Mouse (Mus musculus) heart, embryonic 14.5 days (tissue): ENCODE measurements around the gene Elf1. TPM values are rescaled to one million over a fixed set of nuclear protein-coding genes. Genes with fewer than 3 reads are reported as not detected.
"Not testable (repeated sequence)": the region's sequence is repeated elsewhere in the genome, so short reads cannot be mapped to it uniquely, and the experiment has no call there.

Experiments used
- ATAC-seq: fragments of 200-750 bp; cut with Nextera tagmentation; 2 replicates; pipeline ENCODE4 v1.8.0; 2017; ENCODE audit warnings: low read depth, moderate TSS enrichment; ENCODE audit not compliant: insufficient number of reproducible peaks, insufficient read depth, low FRiP score
- H3K27ac ChIP-seq, 2 experiments: fragments of 200-500 bp in 1 of 2; fragments of 300-500 bp in 1 of 2; sonication (generic) in 1 of 2; replicated peaks in 1 of 2; 2 replicates each; pipeline ENCODE4 v1.5.1; 2012 to 2014; ENCODE audit warnings: low read depth in 2 of 2, low read length in 2 of 2, control low read depth in 1 of 2, mild to moderate bottlenecking in 1 of 2, mixed read lengths in 1 of 2; ENCODE audit not compliant: control insufficient read depth in 1 of 2, insufficient read depth in 1 of 2
- H3K27me3 ChIP-seq: fragments of 300-500 bp; sonication (generic); 2 replicates; pipeline ENCODE4 v1.6.1; 2014; ENCODE audit warnings: mild to moderate bottlenecking, low read length, control low read depth; ENCODE audit not compliant: control insufficient read depth, insufficient read depth
- H3K36me3 ChIP-seq: fragments of 300-500 bp; sonication (generic); 2 replicates; pipeline ENCODE4 v1.6.1; 2014; ENCODE audit warnings: mild to moderate bottlenecking, control low read depth, low read length, mixed read lengths; ENCODE audit not compliant: control insufficient read depth, insufficient read depth
- H3K4me1 ChIP-seq, 2 experiments: fragments of 200-500 bp in 1 of 2; fragments of 300-500 bp in 1 of 2; sonication (generic) in 1 of 2; 2 replicates each; pipeline ENCODE4 v1.6.1; 2012 to 2014; ENCODE audit warnings: low read length in 2 of 2, control low read depth in 1 of 2, mixed read lengths in 1 of 2; ENCODE audit not compliant: control insufficient read depth in 2 of 2, insufficient read depth in 2 of 2
- H3K4me2 ChIP-seq: fragments of 300-500 bp; sonication (generic); 2 replicates; pipeline ENCODE4 v1.6.1; 2014; ENCODE audit warnings: mild to moderate bottlenecking, low read length
- H3K4me3 ChIP-seq, 2 experiments: fragments of 200-500 bp in 1 of 2; fragments of 300-500 bp in 1 of 2; sonication (generic) in 1 of 2; 2 replicates each; pipeline ENCODE4 v1.5.1; 2012 to 2014; ENCODE audit warnings: low read length in 2 of 2, mild to moderate bottlenecking in 2 of 2, control low read depth in 1 of 2, low read depth in 1 of 2, moderate library complexity in 1 of 2; ENCODE audit not compliant: control insufficient read depth in 1 of 2, insufficient read depth in 1 of 2
- H3K9ac ChIP-seq: fragments of 300-500 bp; sonication (generic); 2 replicates; pipeline ENCODE4 v1.6.1; 2014; ENCODE audit warnings: mild to moderate bottlenecking, low read length
- H3K9me3 ChIP-seq: fragments of 300-500 bp; sonication (generic); 2 replicates; pipeline ENCODE4 v1.6.1; 2016; ENCODE audit warnings: low read length, control low read depth; ENCODE audit not compliant: control insufficient read depth
- WGBS: fragments of 180-500 bp; shearing (Covaris S2); extraction: QIAGEN DNeasy Blood & Tissue Kit; methylation state at CpG from one replicate; pipeline ENCODE4 v1.1.7; 2014; 5-methylcytosine and 5-hydroxymethylcytosine counted together
- polyA plus RNA-seq: library from polyadenylated mRNA; unstranded; fragments of >200 nt; fragmentation: Nextera tagmentation; extraction: Ambion mirVana; gene quantifications from 2 replicates; pipeline ENCODE4 v1.2.1, GENCODE M21; 2014

The Elf1 gene
- polyA plus RNA-seq, 1 experiment from 2014 or later = 12.0 TPM

DNA sequence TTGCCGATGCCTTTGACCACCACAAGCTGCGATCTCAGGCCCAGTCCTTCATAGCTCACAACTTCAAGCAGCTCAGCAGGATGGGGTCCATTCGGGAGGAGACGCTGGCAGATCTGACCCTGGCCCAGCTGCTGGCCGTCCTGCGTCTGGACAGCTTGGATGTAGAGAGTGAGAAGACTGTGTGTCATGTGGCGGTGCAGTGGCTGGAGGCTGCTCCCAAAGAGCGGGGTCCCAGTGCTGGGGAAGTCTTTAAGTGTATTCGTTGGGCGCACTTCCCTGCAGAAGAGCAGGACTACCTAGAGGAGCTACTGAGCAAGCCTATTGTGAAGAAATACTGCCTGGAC lies 28.4 kb upstream of the Elf1 start:
- not testable (repeated sequence) for H3K27ac ChIP-seq, H3K9ac ChIP-seq, H3K4me1 ChIP-seq, H3K27me3 ChIP-seq, H3K4me2 ChIP-seq, H3K4me3 ChIP-seq, H3K36me3 ChIP-seq, H3K9me3 ChIP-seq
- 96% methylated on average over 7 of the region's 10 CpGs for WGBS
- 0 out of 2 replicates have a peak, but pooled peaks have one; percentile 12 for ATAC-seq

DNA sequence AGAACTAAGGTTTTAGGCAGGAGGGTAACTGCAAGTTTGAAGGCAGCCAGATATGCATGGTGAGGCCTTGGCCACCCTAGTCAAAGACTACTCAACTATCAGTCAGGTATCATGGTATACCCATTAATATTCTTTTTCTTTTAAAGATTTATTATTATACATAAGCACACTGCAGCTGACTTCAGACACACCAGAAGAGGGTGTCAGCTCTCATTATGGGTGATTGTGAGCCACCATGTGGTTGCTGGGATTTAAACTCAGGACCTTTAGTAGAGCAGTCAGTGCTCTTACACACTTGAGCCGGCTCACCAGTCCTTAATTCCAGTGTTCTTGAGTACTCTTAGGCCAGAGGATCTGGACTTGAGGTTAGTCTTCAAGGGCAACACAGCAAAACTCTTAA lies 20.6 kb upstream of the Elf1 start:
- H3K36me3 ChIP-seq = peaks cover 47% of the 10 kb centered on the region
- no peak overlapping the region for H3K9ac ChIP-seq
- 86% methylated on average over 1 of the region's 1 CpGs for WGBS
- H3K4me3 ChIP-seq = no peak overlapping the region
- H3K4me1 ChIP-seq = no peaks in the 10 kb centered on the region
- H3K27ac ChIP-seq = no peak overlapping the region
- H3K27me3 ChIP-seq = no peaks in the 10 kb centered on the region
- no peaks in the 10 kb centered on the region for H3K9me3 ChIP-seq
- ATAC-seq = no peak
- H3K4me2 ChIP-seq = no peak overlapping the region

DNA sequence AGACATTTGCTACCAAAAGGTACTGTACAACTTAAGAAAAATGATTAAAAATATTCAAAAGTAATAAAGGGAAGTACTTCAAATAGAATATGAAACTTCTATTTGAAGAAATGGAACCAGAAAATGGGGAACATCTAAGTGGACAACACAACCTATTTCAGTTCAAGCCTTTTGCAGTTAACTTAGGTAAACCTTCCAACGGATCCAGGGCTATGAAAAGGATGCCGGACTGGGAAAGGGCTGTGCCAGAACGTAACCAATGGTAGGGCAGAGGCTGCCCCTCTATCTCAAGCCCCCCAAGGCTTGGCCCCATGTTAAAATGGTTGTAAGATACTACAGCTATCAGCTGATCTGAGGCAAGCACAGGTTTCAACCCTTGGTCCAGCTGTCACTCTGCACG lies 20.0 kb upstream of the Elf1 start:
- Histone ChIP-seq H3K4me3 (no peak overlapping the region), H3K9me3 (no peaks in the 10 kb centered on the region), H3K9ac (no peak overlapping the region), H3K4me1 (no peaks in the 10 kb centered on the region), H3K27ac (no peak overlapping the region), H3K4me2 (no peak overlapping the region), H3K36me3 (peaks cover 53% of the 10 kb centered on the region), H3K27me3 (no peaks in the 10 kb centered on the region)
- whole genome bisulfite sequencing = 89% methylated on average over 4 of the region's 4 CpGs
- no peak for ATAC-seq

DNA sequence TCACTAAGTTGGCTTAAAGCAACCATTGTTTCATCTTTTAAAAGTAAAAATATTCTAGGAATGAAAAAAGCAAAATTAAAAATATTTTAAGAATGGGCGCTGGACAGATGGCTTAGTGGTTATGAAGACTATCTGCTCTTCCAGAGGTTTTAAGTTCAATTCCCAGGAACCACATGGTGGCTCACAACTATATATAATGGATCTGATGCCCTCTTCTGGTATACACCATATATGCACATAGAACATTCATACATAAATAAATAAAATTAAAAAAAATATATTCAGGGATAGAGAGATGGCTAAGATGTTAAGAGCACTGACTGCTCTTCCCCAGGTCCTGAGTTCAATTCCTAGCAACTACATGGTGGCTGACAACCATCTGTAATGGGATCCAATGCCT lies 15.4 kb upstream of the Elf1 start:
- Histone ChIP-seq H3K36me3 (peaks cover 89% of the 10 kb centered on the region), H3K4me1 (no peaks in the 10 kb centered on the region), H3K4me3 (no peak overlapping the region), H3K27me3 (no peaks in the 10 kb centered on the region), H3K9me3 (no peaks in the 10 kb centered on the region), H3K4me2 (no peak overlapping the region), H3K9ac (no peak overlapping the region), H3K27ac (no peak overlapping the region)
- no peak for ATAC-seq
- 81% methylated on average over 1 of the region's 1 CpGs for WGBS

DNA sequence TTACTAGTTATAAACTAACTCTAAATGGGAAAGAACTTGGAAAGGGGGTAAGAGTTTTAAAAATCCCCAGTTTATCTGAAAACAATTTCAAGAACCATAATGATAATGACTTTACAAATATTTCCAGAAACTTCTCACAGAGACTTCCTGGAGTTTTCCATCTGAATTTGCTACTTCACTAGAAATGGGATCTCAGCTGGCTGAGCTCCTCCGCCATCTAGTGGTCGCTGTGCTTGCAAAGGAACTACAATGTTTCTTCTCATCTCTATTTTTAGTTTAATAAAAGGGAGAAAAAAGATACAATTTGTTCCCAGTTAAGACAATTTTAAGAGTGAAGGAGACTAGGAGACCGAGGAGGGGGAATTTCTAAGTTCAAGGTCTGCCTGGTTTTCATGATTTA lies 13.4 kb upstream of the Elf1 start:
- Histone ChIP-seq H3K4me1 (no peaks in the 10 kb centered on the region), H3K4me3 (no peak overlapping the region), H3K4me2 (no peak overlapping the region), H3K27me3 (no peaks in the 10 kb centered on the region), H3K36me3 (peaks cover 92% of the 10 kb centered on the region), H3K9ac (no peak overlapping the region), H3K27ac (no peak overlapping the region), H3K9me3 (no peaks in the 10 kb centered on the region)
- ATAC-seq = no peak
- WGBS = 22% methylated on average over 3 of the region's 3 CpGs

DNA sequence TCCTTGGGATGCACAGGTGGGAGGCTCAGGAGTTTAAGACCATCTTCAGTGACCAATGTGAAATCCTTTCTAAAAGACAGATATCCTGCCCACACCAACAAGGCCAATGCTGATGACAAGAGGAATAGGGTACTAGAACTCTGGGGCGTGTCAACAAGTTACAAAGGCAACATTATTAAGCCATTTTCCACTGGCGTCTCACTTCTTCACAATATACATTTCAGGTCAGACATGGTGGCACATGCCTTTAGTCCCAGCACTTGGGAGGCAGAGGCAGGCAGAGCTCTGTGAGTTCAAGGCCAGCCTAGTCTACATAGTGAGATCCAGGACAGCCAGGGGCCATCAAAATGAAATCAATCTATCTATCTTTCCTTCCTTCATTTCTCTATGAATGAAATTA lies 7.6 kb upstream of the Elf1 start:
- no peaks in the 10 kb centered on the region for H3K4me1 ChIP-seq
- H3K27me3 ChIP-seq = no peaks in the 10 kb centered on the region
- H3K27ac ChIP-seq = no peak overlapping the region
- no peak overlapping the region for H3K9ac ChIP-seq
- no peak for ATAC-seq
- H3K4me2 ChIP-seq = no peak overlapping the region
- H3K9me3 ChIP-seq = no peaks in the 10 kb centered on the region
- 87% methylated on average over 2 of the region's 2 CpGs for WGBS
- peaks cover 85% of the 10 kb centered on the region for H3K36me3 ChIP-seq
- no peak overlapping the region for H3K4me3 ChIP-seq

DNA sequence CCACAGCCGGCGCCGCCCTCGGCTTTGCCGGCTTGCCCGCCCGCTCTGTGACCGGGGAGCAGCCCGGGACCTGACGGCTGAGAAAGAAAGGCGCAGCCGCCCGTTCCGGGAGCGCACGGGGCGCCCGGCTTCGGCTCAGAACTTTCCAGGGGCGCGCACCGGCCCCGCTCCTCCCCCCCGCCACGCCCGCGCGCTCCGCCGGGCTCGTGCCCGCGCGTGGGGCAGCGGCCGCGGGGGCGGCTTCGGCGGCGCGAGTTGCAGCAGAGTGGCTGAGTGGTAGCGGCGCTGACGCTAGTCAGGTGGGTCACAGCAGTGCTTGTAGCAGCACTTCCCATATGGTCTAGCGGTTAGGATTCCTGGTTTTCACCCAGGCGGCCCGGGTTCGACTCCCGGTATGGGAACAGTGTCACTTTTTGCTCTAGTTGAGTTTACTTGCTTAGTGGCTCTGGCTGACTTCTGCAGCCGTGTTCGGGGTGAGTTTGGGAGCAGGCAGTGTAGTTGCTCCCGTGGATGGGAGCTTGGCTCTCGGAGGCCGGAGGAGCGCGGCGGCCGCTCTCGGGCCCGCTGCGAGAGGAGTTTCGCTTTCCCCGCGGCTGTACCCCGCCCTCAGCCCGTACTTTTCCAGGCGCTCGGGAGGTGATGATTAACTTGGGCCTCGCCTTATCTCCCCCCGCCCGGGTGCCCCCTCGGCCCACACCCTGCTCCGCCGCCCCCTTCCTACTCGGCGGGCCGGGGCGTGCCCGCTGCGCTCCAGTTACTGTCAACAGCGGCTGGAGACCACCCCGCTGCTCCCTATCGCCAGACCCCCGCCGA lies 551 bp downstream of the Elf1 start, which contains the start of gene Wbp4:
TSS of gene Wbp4 (minus strand) at position 182 of the 813 bp plus-strand sequence.
- Histone ChIP-seq H3K4me1 (peaks cover 15 to 32% of the 10 kb centered on the region in 2 experiments), H3K9ac (peak within 1 kb of the TSS; percentile 98), H3K36me3 (peaks cover 16% of the 10 kb centered on the region), H3K9me3 (no peaks in the 10 kb centered on the region), H3K4me2 (peak within 1 kb of the TSS; percentile 85), H3K27ac (peak within 1 kb of the TSS; percentile 99 to 100), H3K27me3 (no peaks in the 10 kb centered on the region), H3K4me3 (peak within 1 kb of the TSS; percentile 68 to 95)
- WGBS = under 1% methylated on average over 77 of the region's 86 CpGs
- ATAC-seq = peak; percentile 80

DNA sequence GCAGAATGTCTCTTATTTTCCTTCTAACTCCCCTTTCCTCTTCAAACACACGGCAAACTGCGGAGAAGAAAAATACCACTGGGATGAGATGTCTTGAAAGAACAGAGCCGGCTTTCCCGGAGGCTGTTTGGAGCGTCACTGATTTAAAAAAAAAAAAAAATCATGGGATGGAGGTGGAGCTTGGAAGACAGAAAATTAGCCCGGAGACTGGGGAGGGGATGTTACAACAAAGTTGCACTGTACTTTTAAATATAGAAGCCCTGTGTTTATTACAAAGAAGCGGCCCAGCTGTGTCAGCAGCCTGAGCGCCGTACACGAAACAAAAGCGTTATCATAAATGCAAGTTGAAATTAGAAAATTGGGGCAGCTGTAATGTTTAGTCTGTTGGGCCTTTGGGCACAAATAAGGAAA lies 1.3 kb downstream of the Elf1 start:
- no peaks in the 10 kb centered on the region for H3K27me3 ChIP-seq
- H3K4me3 ChIP-seq = peak overlapping the region; percentile 68 to 95
- 0% methylated on average over 11 of the region's 11 CpGs for WGBS
- peaks cover 23 to 39% of the 10 kb centered on the region in 2 experiments for H3K4me1 ChIP-seq
- H3K36me3 ChIP-seq = peaks cover 11% of the 10 kb centered on the region
- no peaks in the 10 kb centered on the region for H3K9me3 ChIP-seq
- H3K9ac ChIP-seq = peak overlapping the region; percentile 98
- peak overlapping the region; percentile 99 to 100 for H3K27ac ChIP-seq
- no peak for ATAC-seq
- H3K4me2 ChIP-seq = peak overlapping the region; percentile 85
